Mouse (Mus musculus) cerebellum, adult 8-10 months (tissue): Measurements from ENCODE around the gene Slc35c2.

Source experiments
- DNase-seq: peaks from one replicate; pipeline ENCODE4 v3.0.0; 2022

The Slc35c2 gene

GRCm38 (mm10) chr2:165234613-165235291 lies 52.9 kb downstream of the Slc35c2 start, which contains the start of gene Cdh22:
Gene Cdh22, minus strand, starts transcription at chr2:165234853.
- DNase-seq = peak; percentile 82

GRCm38 (mm10) chr2:165234291-165234612 lies 53.4 kb downstream of the Slc35c2 start:
- no peak for DNase-seq

- peak; percentile 68 for DNase-seq
Measured at GRCm38 (mm10) chr2:165233491-165234290, 54.0 kb downstream of the Slc35c2 start.

- DNase-seq = no peak
Measured at GRCm38 (mm10) chr2:165229050-165229449, 58.6 kb downstream of the Slc35c2 start.
